Mouse (Mus musculus) thymus, adult 2 months (tissue): Measurements from ENCODE around the gene Tom1l2.

Experiments
- CTCF ChIP-seq: fragments of 200-500 bp; IDR thresholded peaks from 2 replicates; pipeline ENCODE4 v1.5.1; 2012; ENCODE audit warnings: mild to moderate bottlenecking, control low read depth, low read length, moderate library complexity, borderline replicate concordance; ENCODE audit not compliant: control insufficient read depth, poor library complexity, insufficient read depth; ENCODE audit errors: extremely low read depth
- POLR2A ChIP-seq: fragments of 200-500 bp; IDR thresholded peaks from 2 replicates; pipeline ENCODE4 v1.6.1; 2012; ENCODE audit warnings: mild to moderate bottlenecking, low read length, control low read depth, moderate library complexity; ENCODE audit not compliant: control insufficient read depth, poor library complexity, insufficient read depth; ENCODE audit errors: extremely low read depth

GRCm38 (mm10) chr11:60286311-60286710 is 66.4 kb downstream of the Tom1l2 start:
- TF ChIP-seq POLR2A (no peak), CTCF (no peak)
